Mouse (Mus musculus): ENCODE data around the gene D10Jhu81e. TPM values are rescaled to one million over a fixed set of nuclear protein-coding genes. Genes with fewer than 3 reads are reported as not detected.
"Not testable (repeated sequence)": the region's sequence is repeated elsewhere in the genome, so short reads cannot be mapped to it uniquely, and the experiment has no call there.

The D10Jhu81e gene
- total RNA-seq, 2 experiments from 2014 or later = 14.6 to 18.5 TPM

DNA sequence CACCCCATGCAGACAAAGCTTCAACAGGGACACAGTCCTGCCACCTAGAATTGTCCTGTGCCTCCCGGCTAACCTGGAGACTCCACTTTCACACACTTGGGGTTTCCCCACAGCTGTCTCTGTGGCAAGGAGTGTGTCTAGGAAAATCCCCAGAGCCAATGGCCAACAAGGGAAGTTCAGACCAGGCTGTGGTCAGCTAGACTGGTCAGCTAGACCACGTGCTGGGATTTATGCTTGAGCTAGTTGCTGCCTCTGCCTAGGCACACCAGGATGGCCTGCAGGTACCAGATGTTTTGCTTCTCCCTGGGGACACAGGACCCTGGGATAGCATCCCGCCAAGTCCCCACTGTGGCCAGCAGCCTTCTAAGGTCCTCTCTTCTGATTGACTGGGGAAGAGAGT lies 32.4 kb downstream of the D10Jhu81e start:
- ATAC-seq (replicated peaks; ENCODE audit: low FRiP score, poor library complexity, severe bottlenecking) = no peak

GRCm38 (mm10) chr10:78135947-78136346 lies 33.6 kb downstream of the D10Jhu81e start:
- no peak for ATAC-seq (replicated peaks; ENCODE audit: low FRiP score, poor library complexity, severe bottlenecking)

DNA sequence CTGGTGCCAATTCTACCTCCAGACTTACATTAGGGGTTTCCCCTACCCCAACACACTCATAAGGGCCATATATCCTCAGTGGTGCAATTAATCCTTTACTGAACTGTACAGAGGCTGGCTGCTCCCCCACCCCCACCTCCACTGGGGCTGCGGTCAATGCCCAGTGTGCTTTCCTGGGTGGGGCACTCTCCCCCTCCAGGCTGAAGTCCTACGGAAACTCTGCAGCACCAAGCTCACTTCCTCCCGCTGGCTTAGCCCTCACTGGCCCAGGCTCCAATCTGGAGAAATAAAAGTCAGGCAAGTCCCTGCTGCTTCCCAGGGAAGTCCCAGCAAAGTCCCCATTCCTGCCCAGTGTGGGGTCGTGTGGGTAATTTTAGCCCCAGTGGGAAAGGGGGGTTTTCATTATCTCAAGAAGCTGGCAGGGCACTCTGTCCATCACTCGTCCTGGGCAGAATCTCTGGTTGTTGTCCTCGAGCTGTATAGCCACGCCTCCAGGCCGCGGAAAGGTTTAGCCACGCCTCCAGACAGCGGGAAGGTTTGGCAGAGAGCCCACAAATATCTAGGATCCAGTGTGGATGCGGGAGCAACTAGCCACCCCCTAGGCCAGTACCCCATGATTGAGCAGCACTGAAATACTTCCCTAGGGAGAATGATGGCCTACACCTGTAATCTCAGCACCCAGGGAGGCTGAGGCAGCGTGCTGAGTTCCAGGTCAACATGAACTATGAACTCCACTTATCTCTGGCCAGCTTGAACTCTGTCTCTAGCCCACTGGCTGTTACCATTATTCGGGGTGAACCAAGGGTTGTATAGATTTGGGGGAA lies 34.4 kb downstream of the D10Jhu81e start:
- no peak for ATAC-seq (replicated peaks; ENCODE audit: low FRiP score, poor library complexity, severe bottlenecking)

- ATAC-seq (replicated peaks; ENCODE audit: low FRiP score, poor library complexity, severe bottlenecking) = no peak
Observed at GRCm38 (mm10) chr10:78134400-78134799, 35.2 kb downstream of the D10Jhu81e start.

- no peak for ATAC-seq (replicated peaks; ENCODE audit: low FRiP score, poor library complexity, severe bottlenecking)
Observed at GRCm38 (mm10) chr10:78129998-78130397, 39.6 kb downstream of the D10Jhu81e start.

- no peak for ATAC-seq (replicated peaks; ENCODE audit: low FRiP score, poor library complexity, severe bottlenecking)
Observed at GRCm38 (mm10) chr10:78129423-78129822, 40.2 kb downstream of the D10Jhu81e start.

DNA sequence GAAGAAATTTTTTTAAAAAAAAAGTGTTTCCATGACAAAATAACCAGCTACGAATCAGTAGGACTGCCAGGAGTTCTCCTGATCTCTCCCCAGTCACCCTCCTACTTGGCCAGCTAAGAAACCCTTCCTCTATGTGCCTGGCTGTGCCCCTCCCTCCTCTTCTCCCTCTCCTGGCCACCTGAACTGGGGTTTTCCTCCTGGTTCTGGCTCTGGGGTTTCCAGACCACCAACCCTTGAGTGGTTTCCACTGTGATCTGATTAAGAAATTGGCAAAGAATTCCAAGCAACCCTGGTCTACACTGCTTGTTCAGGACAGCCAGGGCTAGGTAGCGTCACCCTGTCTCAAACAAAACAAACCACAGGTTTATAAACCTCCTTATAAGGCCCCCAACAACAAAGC lies 40.9 kb downstream of the D10Jhu81e start:
- ATAC-seq (replicated peaks; ENCODE audit: low FRiP score, poor library complexity, severe bottlenecking) = no peak

GRCm38 (mm10) chr10:78127931-78128330 lies 41.7 kb downstream of the D10Jhu81e start:
- no peak for ATAC-seq (replicated peaks; ENCODE audit: low FRiP score, poor library complexity, severe bottlenecking)

GRCm38 (mm10) chr10:78127046-78127870 lies 42.3 kb downstream of the D10Jhu81e start:
- no peak for ATAC-seq (replicated peaks; ENCODE audit: low FRiP score, poor library complexity, severe bottlenecking)

GRCm38 (mm10) chr10:78126311-78126710 lies 43.3 kb downstream of the D10Jhu81e start:
- ATAC-seq (replicated peaks; ENCODE audit: low FRiP score, poor library complexity, severe bottlenecking) = no peak

- not testable (repeated sequence) for ATAC-seq (replicated peaks; ENCODE audit: low FRiP score, poor library complexity, severe bottlenecking)
Observed at GRCm38 (mm10) chr10:78125061-78125460, 44.5 kb downstream of the D10Jhu81e start.

DNA sequence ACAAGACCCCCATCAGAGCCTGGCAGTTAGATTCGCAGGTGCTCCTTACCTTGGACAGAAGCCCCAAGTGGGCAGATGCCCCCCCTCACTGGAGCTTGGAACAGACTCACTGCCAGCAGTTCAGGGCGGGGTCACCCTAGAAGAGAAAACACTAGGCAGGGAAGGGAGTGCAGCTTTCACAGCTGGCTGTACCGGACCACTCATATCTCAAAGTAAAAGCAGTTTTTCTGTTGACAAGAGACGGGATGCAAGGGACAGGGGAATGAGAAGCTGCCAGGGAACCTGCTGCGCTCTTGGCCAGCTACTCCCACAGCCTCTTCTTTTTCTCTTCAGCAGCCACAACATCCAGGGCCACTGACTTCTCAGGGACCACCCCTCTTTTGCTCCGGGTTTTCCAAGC lies 45.4 kb downstream of the D10Jhu81e start:
- not testable (repeated sequence) for ATAC-seq (replicated peaks; ENCODE audit: low FRiP score, poor library complexity, severe bottlenecking)

DNA sequence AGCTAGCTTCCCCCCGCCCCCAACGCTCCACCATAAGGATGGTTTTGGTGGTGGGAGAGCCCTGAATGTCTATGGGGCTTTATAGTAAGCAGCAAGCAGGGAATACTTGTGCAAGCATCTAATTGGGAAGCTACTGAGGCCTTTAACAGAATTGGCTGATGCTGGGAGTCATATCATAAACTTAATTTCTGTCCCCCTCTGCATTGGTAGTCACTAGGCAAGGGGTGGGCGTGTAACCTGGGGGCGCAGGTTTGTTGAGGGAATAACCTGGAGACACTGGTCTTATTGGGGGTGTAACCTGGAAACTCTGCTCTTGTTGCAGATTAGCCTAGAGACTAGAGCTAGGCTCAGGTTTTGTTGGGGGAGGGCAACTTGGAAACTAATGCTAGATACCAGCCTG lies 50.2 kb downstream of the D10Jhu81e start:
- no peak for ATAC-seq (replicated peaks; ENCODE audit: low FRiP score, poor library complexity, severe bottlenecking)

GRCm38 (mm10) chr10:78115153-78115552 lies 54.4 kb downstream of the D10Jhu81e start:
- ATAC-seq (replicated peaks; ENCODE audit: low FRiP score, poor library complexity, severe bottlenecking) = no peak

- ATAC-seq (replicated peaks; ENCODE audit: low FRiP score, poor library complexity, severe bottlenecking) = no peak
Observed at GRCm38 (mm10) chr10:78114521-78115092, 55.0 kb downstream of the D10Jhu81e start.

Other genes with a start within 250 kb of the D10Jhu81e start
- gene Trpm2, start 199.2 kb downstream of the D10Jhu81e start, total RNA-seq (2015; ENCODE audit: low replicate concordance) = 3.1 and 5.4 TPM in 2 replicates
- 3.4 and 9.8 TPM in 2 replicates for gene Trpm2, start 199.2 kb downstream of the D10Jhu81e start, total RNA-seq (2017; ENCODE audit: low replicate concordance)
- gene 1810043G02Rik, start 191.3 kb downstream of the D10Jhu81e start, total RNA-seq (2015; ENCODE audit: low replicate concordance) = 0.77 and 3.1 TPM in 2 replicates
- gene 1810043G02Rik, start 191.3 kb downstream of the D10Jhu81e start, total RNA-seq (2017; ENCODE audit: low replicate concordance) = 0.28 and 0.68 TPM in 2 replicates
- gene Pfkl, start 159.7 kb downstream of the D10Jhu81e start, total RNA-seq (2015; ENCODE audit: low replicate concordance) = 0.96 and 1.5 TPM in 2 replicates
- 7.3 and 11.6 TPM in 2 replicates for gene Pfkl, start 159.7 kb downstream of the D10Jhu81e start, total RNA-seq (2017; ENCODE audit: low replicate concordance)
- gene Dnmt3l, start 127.8 kb downstream of the D10Jhu81e start, total RNA-seq (2015; ENCODE audit: low replicate concordance) = not detected in 2 replicates
- gene Dnmt3l, start 127.8 kb downstream of the D10Jhu81e start, total RNA-seq (2017; ENCODE audit: low replicate concordance) = 0.42 and 0.43 TPM in 2 replicates
- not detected in 2 replicates for gene Aire, start 126.2 kb downstream of the D10Jhu81e start, total RNA-seq (2015; ENCODE audit: low replicate concordance)
- 0.60 TPM in 1 of 2 replicates, not detected in the other for gene Aire, start 126.2 kb downstream of the D10Jhu81e start, total RNA-seq (2017; ENCODE audit: low replicate concordance)
- gene Icosl, start 100.5 kb downstream of the D10Jhu81e start, total RNA-seq (2015; ENCODE audit: low replicate concordance) = 2.3 and 2.7 TPM in 2 replicates
- gene Icosl, start 100.5 kb downstream of the D10Jhu81e start, total RNA-seq (2017; ENCODE audit: low replicate concordance) = 1.8 and 4.9 TPM in 2 replicates
- gene Pwp2, start 15.4 kb upstream of the D10Jhu81e start, total RNA-seq (2015; ENCODE audit: low replicate concordance) = 0.19 TPM in 1 of 2 replicates, not detected in the other
- gene Pwp2, start 15.4 kb upstream of the D10Jhu81e start, total RNA-seq (2017; ENCODE audit: low replicate concordance) = 5.5 and 5.9 TPM in 2 replicates
- gene Trappc10, start 74.9 kb upstream of the D10Jhu81e start, total RNA-seq (2015; ENCODE audit: low replicate concordance) = 48.3 and 50.0 TPM in 2 replicates
- gene Trappc10, start 74.9 kb upstream of the D10Jhu81e start, total RNA-seq (2017; ENCODE audit: low replicate concordance) = 37.9 and 41.1 TPM in 2 replicates
- 3.3 and 5.8 TPM in 2 replicates for gene Agpat3, start 182.7 kb upstream of the D10Jhu81e start, total RNA-seq (2015; ENCODE audit: low replicate concordance)
- 2.6 and 3.2 TPM in 2 replicates for gene Agpat3, start 182.7 kb upstream of the D10Jhu81e start, total RNA-seq (2017; ENCODE audit: low replicate concordance)
- 4.8 and 17.3 TPM in 2 replicates for gene Rrp1, start 243.3 kb upstream of the D10Jhu81e start, total RNA-seq (2015; ENCODE audit: low replicate concordance)
- gene Rrp1, start 243.3 kb upstream of the D10Jhu81e start, total RNA-seq (2017; ENCODE audit: low replicate concordance) = 44.9 and 46.9 TPM in 2 replicates